Mouse (Mus musculus) lung, embryonic 16.5 days (tissue): ENCODE results near the gene Sprr1a. TPM values are rescaled to one million over a fixed set of nuclear protein-coding genes. Genes with fewer than 3 reads are reported as not detected.
"Not testable (repeated sequence)": the region's sequence is repeated elsewhere in the genome, so short reads cannot be mapped to it uniquely, and the experiment has no call there.

Experiments
- ATAC-seq: fragments of 200-750 bp; cut with Nextera tagmentation; 2 replicates; pipeline ENCODE4 v1.8.0; 2017; ENCODE audit warnings: low read depth, mild to moderate bottlenecking, moderate library complexity
- H3K27ac ChIP-seq: fragments of 300-500 bp; sonication (generic); 2 replicates; pipeline ENCODE4 v1.5.1; 2014; ENCODE audit warnings: mild to moderate bottlenecking, control low read depth, low read length
- H3K27me3 ChIP-seq: fragments of 300-500 bp; sonication (generic); 2 replicates; pipeline ENCODE4 v1.6.1; 2014; ENCODE audit warnings: low read depth, low read length, mixed read lengths; ENCODE audit not compliant: control insufficient read depth, insufficient read depth
- H3K36me3 ChIP-seq: fragments of 300-500 bp; sonication (generic); 2 replicates; pipeline ENCODE4 v1.6.1; 2014; ENCODE audit warnings: low read length; ENCODE audit not compliant: control insufficient read depth, insufficient read depth
- H3K4me1 ChIP-seq: fragments of 300-500 bp; sonication (generic); replicated peaks from 2 replicates; pipeline ENCODE4 v1.6.1; 2014; ENCODE audit warnings: low read length, mixed read lengths; ENCODE audit not compliant: control insufficient read depth, insufficient read depth
- H3K4me2 ChIP-seq: fragments of 300-500 bp; sonication (generic); 2 replicates; pipeline ENCODE4 v1.6.1; 2014; ENCODE audit warnings: low read depth, low read length, control low read depth
- H3K4me3 ChIP-seq: fragments of 300-500 bp; sonication (generic); 2 replicates; pipeline ENCODE4 v1.5.1; 2014; ENCODE audit warnings: mild to moderate bottlenecking, low read length, control low read depth
- H3K9ac ChIP-seq: fragments of 300-500 bp; sonication (generic); 2 replicates; pipeline ENCODE4 v1.6.1; 2014; ENCODE audit warnings: low read length, control low read depth
- H3K9me3 ChIP-seq: fragments of 300-500 bp; sonication (generic); 2 replicates; pipeline ENCODE4 v1.6.1; 2016; ENCODE audit warnings: low read length; ENCODE audit not compliant: control insufficient read depth
- WGBS: fragments of 180-500 bp; shearing (Covaris S2); extraction: QIAGEN DNeasy Blood & Tissue Kit; methylation state at CpG from one replicate; pipeline ENCODE4 v1.1.7; 2014; 5-methylcytosine and 5-hydroxymethylcytosine counted together
- polyA plus RNA-seq: library from polyadenylated mRNA; unstranded; fragments of >200 nt; fragmentation: Nextera tagmentation; extraction: Ambion mirVana; gene quantifications from 2 replicates; pipeline ENCODE4 v1.2.1, GENCODE M21; 2015

The Sprr1a gene
- polyA plus RNA-seq, result 0.97 and 2.8 TPM in 2 replicates

- Histone ChIP-seq H3K27ac (0 out of 2 replicates have a peak within 1 kb of the TSS, but pooled peaks have one; percentile 10), H3K4me3 (no peak within 1 kb of the TSS)
- ATAC-seq, result no peak
Measured at GRCm38 (mm10) chr3:92485863-92486262, at the start of gene Sprr1a. Gene Sprr1a (minus strand): TSS chr3:92485895.

DNA sequence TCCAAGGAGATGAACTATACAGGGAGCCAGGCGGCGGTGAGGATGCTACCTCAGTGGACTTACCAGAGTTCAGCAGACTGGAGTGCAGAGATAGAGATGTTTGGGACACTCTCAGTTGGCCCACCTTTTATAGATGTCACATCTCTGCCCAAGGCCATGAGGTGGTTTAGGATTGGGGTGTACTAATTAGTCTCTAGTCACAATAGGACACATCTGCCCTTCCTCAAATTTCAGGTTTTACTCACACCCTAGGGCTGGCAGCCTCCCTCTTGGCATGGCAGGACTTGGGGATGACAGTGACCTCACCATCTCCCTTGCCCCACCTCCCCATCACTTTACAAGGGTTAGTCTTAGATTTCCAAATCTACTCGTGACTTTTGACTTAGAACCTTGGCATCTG lies 48.7 kb upstream of the Sprr1a start, which contains the start of gene 2310046K23Rik:
2310046K23Rik (minus strand) TSS at position 101 of the 400 bp plus-strand sequence.
- no peaks in the 10 kb centered on the region for H3K4me1 ChIP-seq
- no peak within 1 kb of the TSS for H3K27ac ChIP-seq
- no peak for ATAC-seq
- no peak within 1 kb of the TSS for H3K9ac ChIP-seq
- no peak within 1 kb of the TSS for H3K4me2 ChIP-seq
- H3K4me3 ChIP-seq, result no peak within 1 kb of the TSS
- H3K36me3 ChIP-seq, result no peaks in the 10 kb centered on the region
- H3K9me3 ChIP-seq, result no peaks in the 10 kb centered on the region
- WGBS, result 84% methylated on average over 3 of the region's 3 CpGs
- no peaks in the 10 kb centered on the region for H3K27me3 ChIP-seq

More at GRCm38 (mm10) chr3:92485863-92486262, at the start of gene Sprr1a:
- no peaks in the 10 kb centered on the region for H3K27me3 ChIP-seq
- no peaks in the 10 kb centered on the region for H3K4me1 ChIP-seq
- H3K9me3 ChIP-seq, result no peaks in the 10 kb centered on the region
- no peak within 1 kb of the TSS for H3K9ac ChIP-seq
- no peaks in the 10 kb centered on the region for H3K36me3 ChIP-seq
- H3K4me2 ChIP-seq, result no peak within 1 kb of the TSS

GRCm38 (mm10) chr3:92512325-92512724 lies 26.6 kb upstream of the Sprr1a start:
- Histone ChIP-seq H3K9ac (no peak overlapping the region), H3K4me2 (no peak overlapping the region), H3K4me1 (no peaks in the 10 kb centered on the region), H3K27ac (no peak overlapping the region), H3K9me3 (no peaks in the 10 kb centered on the region), H3K4me3 (no peak overlapping the region), H3K36me3 (no peaks in the 10 kb centered on the region), H3K27me3 (no peaks in the 10 kb centered on the region)
- ATAC-seq, result no peak

DNA sequence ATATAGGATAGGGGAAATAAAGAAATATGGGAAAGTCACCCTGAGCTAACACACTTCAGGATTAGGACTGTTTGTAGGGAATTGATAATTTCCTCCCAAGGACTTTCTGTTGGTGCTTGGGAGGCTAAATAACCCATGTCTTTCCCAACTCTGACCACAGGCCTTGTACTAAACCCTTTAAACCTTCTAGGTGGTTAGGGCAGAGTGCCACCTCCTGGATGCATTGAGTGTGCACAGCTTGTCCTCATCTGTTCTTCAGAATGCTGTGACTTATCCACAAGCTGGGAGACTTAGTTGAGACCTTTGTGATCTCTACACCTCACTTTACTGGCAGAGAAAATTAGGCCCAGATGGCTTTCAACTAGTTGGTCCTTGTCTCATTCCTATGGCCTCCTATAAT lies 25.1 kb upstream of the Sprr1a start:
- Histone ChIP-seq H3K4me2 (no peak overlapping the region), H3K4me1 (no peaks in the 10 kb centered on the region), H3K9me3 (no peaks in the 10 kb centered on the region), H3K4me3 (no peak overlapping the region), H3K36me3 (no peaks in the 10 kb centered on the region), H3K9ac (no peak overlapping the region), H3K27ac (no peak overlapping the region), H3K27me3 (no peaks in the 10 kb centered on the region)
- ATAC-seq, result peak; percentile 47; the same call in 1 of the 2 replicates

DNA sequence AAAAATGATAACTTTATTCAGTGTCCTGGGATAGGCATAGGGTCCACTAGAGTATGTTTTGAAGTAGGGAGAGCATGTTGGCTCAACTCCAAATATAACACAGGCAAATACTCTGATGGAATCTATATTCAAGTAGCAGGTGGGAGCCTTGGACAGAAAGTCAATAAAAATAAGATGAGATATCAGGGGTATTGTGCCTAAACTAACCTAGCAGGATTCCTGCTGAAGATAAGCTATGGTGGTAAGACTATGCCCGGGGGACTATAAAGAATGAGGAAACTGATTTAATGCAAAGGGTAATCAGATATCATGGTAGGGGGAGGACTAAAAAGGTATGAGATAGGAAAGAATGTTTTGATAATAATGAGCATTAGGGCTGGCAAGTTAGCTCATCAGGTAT lies 22.5 kb upstream of the Sprr1a start:
- H3K4me3 ChIP-seq, result no peak overlapping the region
- ATAC-seq, result no peak
- 58% methylated on average over 1 of the region's 1 CpGs for WGBS
- no peak overlapping the region for H3K27ac ChIP-seq
- no peaks in the 10 kb centered on the region for H3K36me3 ChIP-seq
- H3K4me2 ChIP-seq, result no peak overlapping the region
- no peaks in the 10 kb centered on the region for H3K9me3 ChIP-seq
- H3K4me1 ChIP-seq, result no peaks in the 10 kb centered on the region
- H3K27me3 ChIP-seq, result no peaks in the 10 kb centered on the region
- no peak overlapping the region for H3K9ac ChIP-seq

DNA sequence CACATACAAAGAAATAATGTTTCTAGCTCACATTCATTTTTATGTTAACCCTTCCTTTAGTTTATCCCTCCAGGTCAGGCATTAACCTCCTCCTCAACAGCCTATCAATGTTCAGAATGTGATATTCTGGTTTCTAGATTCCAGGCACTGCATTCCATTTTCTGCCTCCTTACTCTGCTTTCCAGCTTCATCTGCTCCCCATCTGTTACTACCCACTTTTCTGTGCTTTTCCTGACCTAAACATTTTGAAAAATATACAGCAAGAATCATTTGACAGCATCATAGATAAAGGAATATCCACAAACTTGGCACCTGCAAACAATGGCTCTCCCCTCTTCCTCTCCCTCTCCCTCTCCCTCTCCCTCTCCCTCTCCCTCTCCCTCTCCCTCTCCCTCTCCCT lies 17.8 kb upstream of the Sprr1a start:
- H3K4me2 ChIP-seq, result no peak overlapping the region
- no peaks in the 10 kb centered on the region for H3K27me3 ChIP-seq
- no peaks in the 10 kb centered on the region for H3K36me3 ChIP-seq
- H3K27ac ChIP-seq, result no peak overlapping the region
- no peaks in the 10 kb centered on the region for H3K9me3 ChIP-seq
- H3K4me3 ChIP-seq, result no peak overlapping the region
- ATAC-seq, result no peak
- H3K4me1 ChIP-seq, result no peaks in the 10 kb centered on the region
- H3K9ac ChIP-seq, result no peak overlapping the region

GRCm38 (mm10) chr3:92500393-92500792 lies 14.7 kb upstream of the Sprr1a start, which contains the start of gene Sprr4:
Gene Sprr4 (minus strand): TSS chr3:92500493.
- Histone ChIP-seq H3K4me2 (no peak within 1 kb of the TSS), H3K27ac (no peak within 1 kb of the TSS), H3K9me3 (no peaks in the 10 kb centered on the region), H3K4me3 (no peak within 1 kb of the TSS), H3K9ac (no peak within 1 kb of the TSS), H3K36me3 (no peaks in the 10 kb centered on the region), H3K27me3 (no peaks in the 10 kb centered on the region), H3K4me1 (no peaks in the 10 kb centered on the region)
- ATAC-seq, result no peak
- 90% methylated on average over 1 of the region's 1 CpGs for WGBS

DNA sequence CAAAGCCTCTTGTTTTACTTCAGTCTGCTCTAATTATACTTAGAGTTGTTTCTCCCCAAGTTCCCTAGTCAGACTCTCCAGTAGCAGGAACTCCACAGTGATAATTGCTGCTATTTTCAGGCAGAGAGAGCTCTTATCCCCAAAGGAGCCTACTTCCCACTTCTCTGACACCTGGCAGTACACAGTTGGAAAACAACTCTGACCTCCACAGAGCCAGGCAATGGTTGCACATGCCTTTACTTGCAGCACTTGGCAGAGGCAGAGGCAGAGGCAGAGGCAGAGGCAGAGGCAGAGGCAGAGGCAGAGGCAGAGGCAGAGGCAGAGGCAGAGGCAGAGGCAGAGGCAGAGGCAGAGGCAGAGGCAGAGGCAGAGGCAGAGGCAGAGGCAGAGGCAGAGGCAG lies 4.6 kb upstream of the Sprr1a start:
- H3K4me3 ChIP-seq, H3K27ac ChIP-seq, H3K9ac ChIP-seq, H3K9me3 ChIP-seq, H3K4me2 ChIP-seq, H3K36me3 ChIP-seq, ATAC-seq, H3K4me1 ChIP-seq, H3K27me3 ChIP-seq: not testable (repeated sequence)

GRCm38 (mm10) chr3:92486307-92486706 lies 612 bp upstream of the Sprr1a start:
- H3K9me3 ChIP-seq, result no peaks in the 10 kb centered on the region
- H3K36me3 ChIP-seq, result no peaks in the 10 kb centered on the region
- no peaks in the 10 kb centered on the region for H3K4me1 ChIP-seq
- no peak overlapping the region for H3K9ac ChIP-seq
- H3K4me2 ChIP-seq, result no peak overlapping the region
- peak; percentile 83 for ATAC-seq
- no peaks in the 10 kb centered on the region for H3K27me3 ChIP-seq
- 0 out of 2 replicates have a peak overlapping the region, but pooled peaks have one; percentile 10 for H3K27ac ChIP-seq
- H3K4me3 ChIP-seq, result no peak overlapping the region
- WGBS, result 27% methylated on average over 1 of the region's 1 CpGs

DNA sequence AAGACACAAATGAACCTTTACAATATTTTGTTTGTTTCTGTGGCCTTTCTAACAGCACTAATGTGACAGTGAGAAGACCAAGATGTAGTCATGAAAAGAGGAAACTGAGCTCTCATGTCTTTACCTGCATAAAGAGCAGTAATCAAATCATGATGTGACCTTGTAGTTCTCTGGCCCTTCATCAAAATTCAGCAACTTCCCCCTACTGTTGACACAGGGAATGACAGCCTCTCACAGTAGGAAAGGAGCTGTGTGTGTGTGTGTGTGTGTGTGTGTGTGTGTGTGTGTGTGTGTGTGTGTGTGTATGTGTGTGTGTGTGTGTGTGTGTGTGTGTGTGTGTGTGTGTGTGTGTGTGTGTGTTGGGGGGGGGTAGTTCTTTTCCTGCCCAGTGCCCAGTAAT lies 4.4 kb downstream of the Sprr1a start:
- not testable (repeated sequence) for H3K9me3 ChIP-seq, H3K27ac ChIP-seq, ATAC-seq, H3K4me3 ChIP-seq, H3K4me2 ChIP-seq, H3K27me3 ChIP-seq, H3K36me3 ChIP-seq, H3K4me1 ChIP-seq, H3K9ac ChIP-seq
